Mouse (Mus musculus) G1E (cell line): Measurements from ENCODE around the gene Coro1a. TPM values are rescaled to one million over a fixed set of nuclear protein-coding genes. Genes with fewer than 3 reads are reported as not detected.
A peak's percentile ranks its signal among the peaks of the same experiment; 100 is the strongest.

Experiments used
- ATAC-seq: 2 replicates; pipeline ENCODE4 v1.8.0; 2016; ENCODE audit warnings: mild to moderate bottlenecking; ENCODE audit not compliant: insufficient number of reproducible peaks, poor library complexity, low FRiP score, severe bottlenecking; ENCODE audit errors: extremely low read depth
- DNase-seq: peaks from one replicate; pipeline ENCODE4 v3.0.0; 2012; ENCODE audit warnings: low spot score
- H3K27me3 ChIP-seq: 2 replicates; pipeline ENCODE4 v1.6.1; 2012; ENCODE audit warnings: mild to moderate bottlenecking, low read length, inconsistent platforms; ENCODE audit not compliant: insufficient read depth
- H3K36me3 ChIP-seq: replicated peaks from 2 replicates; pipeline ENCODE3; 2012; ENCODE audit warnings: mild to moderate bottlenecking, inconsistent platforms
- H3K4me1 ChIP-seq: 2 replicates; pipeline ENCODE4 v1.6.1; 2012; ENCODE audit warnings: low read depth, low read length, inconsistent platforms, mixed read lengths; ENCODE audit not compliant: insufficient read depth
- H3K4me3 ChIP-seq: 2 replicates; pipeline ENCODE4 v1.5.1; 2012; ENCODE audit warnings: low read depth, mild to moderate bottlenecking, inconsistent platforms, low read length, moderate library complexity, mixed read lengths
- H3K9me3 ChIP-seq: replicated peaks from 2 replicates; pipeline ENCODE4 v1.6.1; 2012; ENCODE audit warnings: inconsistent platforms
- CTCF ChIP-seq: IDR thresholded peaks from 2 replicates; pipeline ENCODE4 v1.5.1; 2012; ENCODE audit warnings: low read depth, low read length, inconsistent platforms, mixed read lengths
- GATA1 ChIP-seq: IDR thresholded peaks from 2 replicates; pipeline ENCODE4 v1.6.1; 2012; ENCODE audit warnings: borderline replicate concordance, low read length, inconsistent platforms, mixed read lengths
- GATA2 ChIP-seq: IDR thresholded peaks from 2 replicates; pipeline ENCODE4 v1.6.1; 2012; ENCODE audit warnings: low read depth, low read length, inconsistent platforms, borderline replicate concordance
- POLR2AphosphoS5 ChIP-seq: IDR thresholded peaks from 2 replicates; pipeline ENCODE4 v1.6.1; 2012; ENCODE audit warnings: low read depth, low read length, inconsistent platforms; ENCODE audit not compliant: insufficient replicate concordance
- TAL1 ChIP-seq: conservative IDR thresholded peaks from 2 replicates; pipeline ENCODE4 v1.6.1; 2012; ENCODE audit warnings: low read depth, low read length, inconsistent platforms, mixed read lengths
- polyA plus RNA-seq: library from polyadenylated mRNA; stranded (reverse); fragments of >175 nt; gene quantifications from 2 replicates; pipeline ENCODE4 v1.2.3, GENCODE M21; 2012
- total RNA-seq, 2 experiments: library from RNA; stranded (forward) in 1 of 2; stranded (reverse) in 1 of 2; fragments of 200-1000 nt in 1 of 2; fragments of >200 nt in 1 of 2; fragmentation: Nextera tagmentation in 1 of 2; gene quantifications; 2 replicates each; pipeline ENCODE4 v1.2.3; 2014 to 2017

Gene Coro1a
- total and polyA plus RNA-seq, 3 experiments = 36.0 to 186 (median 162) TPM

DNA sequence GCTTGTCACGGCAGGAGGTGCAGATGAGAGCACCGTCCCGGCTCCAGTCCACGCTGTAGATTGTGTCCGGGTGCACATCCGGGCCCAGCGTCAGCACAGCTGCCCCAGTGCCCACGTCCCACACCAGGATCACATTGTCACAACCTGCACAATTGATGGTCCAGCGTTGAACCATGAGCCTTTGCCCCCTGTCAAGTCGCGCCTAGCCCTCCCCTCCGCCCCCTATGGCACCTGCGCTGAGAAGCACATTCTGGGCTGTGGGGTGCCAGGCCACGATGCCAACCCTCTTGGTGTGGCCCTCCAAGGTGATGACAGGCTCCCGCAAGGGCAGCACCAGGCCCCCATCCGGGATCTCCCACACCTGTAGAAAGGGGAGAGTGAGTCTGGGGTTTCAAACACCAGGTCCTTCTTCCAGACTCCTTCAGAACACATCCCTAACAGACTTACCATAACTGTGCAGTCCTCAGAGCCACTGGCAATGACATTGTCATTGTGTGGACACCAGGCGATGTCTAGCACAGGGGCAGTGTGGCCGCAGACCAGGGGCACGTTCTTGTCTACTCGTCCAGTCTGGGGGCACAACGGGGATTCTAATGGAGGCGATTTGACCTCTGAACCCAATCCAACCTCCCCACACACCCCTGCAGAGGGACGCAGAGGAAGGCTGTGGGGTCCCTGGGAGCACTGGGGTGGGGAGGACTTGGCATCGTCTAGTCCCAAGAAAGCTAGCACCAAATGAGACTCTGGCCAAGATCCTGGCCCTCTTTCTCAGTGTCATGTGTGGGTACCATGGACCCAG, 5.8 kb downstream of the Coro1a start:
- no peaks in the 10 kb centered on the region for H3K9me3 ChIP-seq
- peaks cover 63% of the 10 kb centered on the region for H3K36me3 ChIP-seq
- TF ChIP-seq POLR2AphosphoS5 (no peak), CTCF (no peak), GATA2 (no peak), GATA1 (no peak), TAL1 (no peak)
- ATAC-seq = no peak
- peaks cover 86% of the 10 kb centered on the region for H3K4me1 ChIP-seq
- H3K4me3 ChIP-seq = peak overlapping the region; percentile 57; the same call in 1 of the 2 replicates
- peaks cover 28% of the 10 kb centered on the region for H3K27me3 ChIP-seq
- no peak for DNase-seq

GRCm38 (mm10) chr7:126701070-126701469, 6.5 kb downstream of the Coro1a start:
- Histone ChIP-seq H3K4me3 (peak overlapping the region; percentile 57; the same call in 1 of the 2 replicates), H3K36me3 (peaks cover 68% of the 10 kb centered on the region), H3K9me3 (no peaks in the 10 kb centered on the region), H3K27me3 (peaks cover 27% of the 10 kb centered on the region), H3K4me1 (peaks cover 91% of the 10 kb centered on the region)
- DNase-seq = peak; percentile 92
- peak; percentile 68 for ATAC-seq
- TF ChIP-seq POLR2AphosphoS5 (no peak), CTCF (peak; percentile 69), GATA2 (no peak), TAL1 (no peak), GATA1 (no peak)

DNA sequence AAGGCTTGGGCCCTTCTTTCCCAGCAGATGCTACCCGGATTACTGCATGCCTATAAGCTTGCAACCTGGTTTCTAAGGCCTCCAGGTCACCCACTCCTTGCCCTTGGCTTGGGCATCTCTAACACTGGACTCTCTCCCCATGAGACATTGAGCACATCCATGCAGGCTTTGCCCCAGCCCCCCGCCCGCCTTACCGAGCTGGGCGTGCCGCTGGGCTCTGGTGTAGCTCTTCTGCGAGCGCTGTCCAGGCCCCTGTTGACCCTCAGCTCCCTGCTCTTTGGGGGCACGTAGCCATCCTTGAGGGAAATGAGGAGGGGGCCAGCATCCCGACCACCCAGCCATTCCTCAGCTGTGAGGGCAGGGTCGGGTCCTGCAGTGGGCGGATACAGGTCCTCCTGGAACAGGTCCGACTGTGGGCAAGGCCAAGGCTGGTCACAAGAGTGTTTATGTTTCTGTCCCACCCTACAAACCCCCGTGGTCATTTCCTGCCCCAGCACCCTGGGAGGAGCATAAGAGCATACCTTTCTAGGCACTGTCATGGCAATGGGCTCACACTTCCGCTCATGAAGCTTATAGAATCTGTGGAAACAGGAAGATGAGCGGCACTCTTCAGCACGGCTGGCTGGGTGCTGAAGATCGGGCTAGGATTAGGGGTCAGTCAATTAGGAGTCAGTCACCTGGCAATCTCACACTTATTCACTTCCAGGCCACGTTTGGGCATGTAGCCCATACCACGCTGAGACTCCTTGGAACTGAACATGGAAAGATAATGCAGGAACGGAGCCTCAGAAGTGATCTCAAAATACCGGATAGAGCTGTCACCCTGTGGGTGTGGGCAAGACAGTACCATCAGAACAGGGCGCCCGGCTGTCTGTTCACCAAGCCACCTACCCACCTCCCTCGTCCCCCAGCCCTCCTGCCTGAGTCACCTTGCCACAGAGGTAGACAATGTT, 7.2 kb downstream of the Coro1a start:
- H3K4me1 ChIP-seq = peaks cover 85% of the 10 kb centered on the region

GRCm38 (mm10) chr7:126697838-126698237, 9.7 kb downstream of the Coro1a start:
- Histone ChIP-seq H3K27me3 (no peaks in the 10 kb centered on the region), H3K36me3 (peaks cover 69% of the 10 kb centered on the region), H3K9me3 (no peaks in the 10 kb centered on the region), H3K4me3 (no peak overlapping the region), H3K4me1 (peaks cover 78% of the 10 kb centered on the region)
- TF ChIP-seq GATA2 (no peak), CTCF (no peak), GATA1 (no peak), POLR2AphosphoS5 (no peak), TAL1 (no peak)
- DNase-seq (no peak), ATAC-seq (no peak)

More for the DNA sequence above, 7.2 kb downstream of the Coro1a start:
- TF ChIP-seq GATA2 (no peak), CTCF (no peak), POLR2AphosphoS5 (no peak), GATA1 (no peak), TAL1 (no peak)
- DNase-seq (no peak), ATAC-seq (no peak)
- Histone ChIP-seq H3K4me3 (peak overlapping the region; percentile 42; the same call in 1 of the 2 replicates), H3K36me3 (peaks cover 68% of the 10 kb centered on the region), H3K9me3 (no peaks in the 10 kb centered on the region), H3K27me3 (peaks cover 19% of the 10 kb centered on the region)

DNA sequence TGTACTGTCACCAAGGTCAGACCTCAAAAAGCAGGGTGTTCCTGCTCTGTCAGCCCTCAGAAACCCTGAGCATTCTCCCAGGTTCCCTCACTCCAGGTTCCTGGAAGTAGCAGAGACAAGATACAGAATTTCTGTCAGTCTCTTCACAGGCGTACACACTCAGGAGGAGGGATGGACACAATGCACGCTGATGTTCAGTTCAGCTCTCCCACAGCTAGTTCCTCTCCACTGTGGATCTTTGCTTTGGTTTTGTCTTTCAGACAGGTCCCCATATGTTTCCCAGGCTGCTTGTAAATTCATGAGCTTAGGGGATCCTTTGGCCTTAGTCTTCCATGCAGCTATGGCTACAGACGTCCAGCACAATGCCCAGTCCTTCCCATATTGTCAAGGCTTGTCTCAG, 10.7 kb downstream of the Coro1a start:
- Histone ChIP-seq H3K4me3 (peak overlapping the region; percentile 92), H3K27me3 (no peaks in the 10 kb centered on the region), H3K4me1 (peaks cover 76% of the 10 kb centered on the region), H3K9me3 (no peaks in the 10 kb centered on the region), H3K36me3 (peaks cover 71% of the 10 kb centered on the region)
- TF ChIP-seq GATA2 = no peak
- TF ChIP-seq TAL1 = no peak
- TF ChIP-seq CTCF = no peak
- TF ChIP-seq GATA1 = no peak
- TF ChIP-seq POLR2AphosphoS5 = no peak
- DNase-seq (no peak), ATAC-seq (no peak)
